Mouse (Mus musculus) megakaryocyte, embryonic 14.5 days (primary cell): ENCODE measurements around the gene Ints14. TPM values are rescaled to one million over a fixed set of nuclear protein-coding genes. Genes with fewer than 3 reads are reported as not detected.
"Not testable (repeated sequence)": the region's sequence is repeated elsewhere in the genome, so short reads cannot be mapped to it uniquely, and the experiment has no call there.

Source experiments
- H3K27me3 ChIP-seq: replicated peaks from 2 replicates; pipeline ENCODE3; 2012; ENCODE audit warnings: inconsistent platforms
- H3K36me3 ChIP-seq: replicated peaks from 2 replicates; pipeline ENCODE3; 2012; ENCODE audit warnings: low read length, inconsistent platforms, mixed read lengths
- H3K4me1 ChIP-seq: 2 replicates; pipeline ENCODE4 v1.6.1; 2012; ENCODE audit warnings: inconsistent platforms
- H3K4me3 ChIP-seq: replicated peaks from 2 replicates; pipeline ENCODE3; 2012; ENCODE audit warnings: moderate library complexity, mild to moderate bottlenecking, inconsistent platforms
- H3K9me3 ChIP-seq: 2 replicates; pipeline ENCODE4 v1.6.1; 2012; ENCODE audit warnings: inconsistent platforms
- FLI1 ChIP-seq: IDR thresholded peaks from 2 replicates; pipeline ENCODE4 v1.6.1; 2012; ENCODE audit warnings: low read length, inconsistent platforms, mixed read lengths
- GATA1 ChIP-seq: IDR thresholded peaks from 3 replicates; pipeline ENCODE4 v1.6.1; 2012; ENCODE audit warnings: mixed read lengths, low read length, inconsistent platforms, borderline replicate concordance
- polyA plus RNA-seq: library from polyadenylated mRNA; stranded (reverse); fragments of >175 nt; gene quantifications from 2 replicates; pipeline ENCODE4 v1.2.3, GENCODE M21; 2012; ENCODE audit warnings: low replicate concordance; ENCODE audit not compliant: insufficient read depth

The Ints14 gene
- polyA plus RNA-seq, 1 experiment = 41.7 TPM

DNA sequence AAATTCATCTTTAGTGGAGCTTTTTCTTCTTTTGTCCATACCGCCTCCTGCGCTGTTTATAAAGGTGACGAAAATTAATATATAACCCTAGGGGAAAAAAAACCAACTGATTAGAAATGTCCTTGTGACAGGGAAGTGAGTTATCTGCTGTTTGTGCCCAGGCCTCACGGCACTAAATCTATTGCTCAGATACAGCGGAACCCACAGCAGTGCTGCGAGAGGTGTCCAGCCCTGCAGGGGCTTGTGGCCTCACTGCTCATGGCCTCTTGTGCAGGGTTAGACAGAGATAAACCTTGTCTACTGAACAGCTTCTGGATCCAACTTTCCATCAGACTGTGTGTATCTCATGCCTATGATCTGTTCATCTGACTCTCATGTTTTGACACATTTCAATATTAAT lies 27.7 kb downstream of the Ints14 start:
- TF ChIP-seq GATA1 (no peak), FLI1 (no peak)
- peaks cover 96% of the 10 kb centered on the region for H3K36me3 ChIP-seq
- no peaks in the 10 kb centered on the region for H3K27me3 ChIP-seq
- no peak overlapping the region for H3K4me3 ChIP-seq
- H3K9me3 ChIP-seq = no peaks in the 10 kb centered on the region
- H3K4me1 ChIP-seq = peaks cover 44% of the 10 kb centered on the region

DNA sequence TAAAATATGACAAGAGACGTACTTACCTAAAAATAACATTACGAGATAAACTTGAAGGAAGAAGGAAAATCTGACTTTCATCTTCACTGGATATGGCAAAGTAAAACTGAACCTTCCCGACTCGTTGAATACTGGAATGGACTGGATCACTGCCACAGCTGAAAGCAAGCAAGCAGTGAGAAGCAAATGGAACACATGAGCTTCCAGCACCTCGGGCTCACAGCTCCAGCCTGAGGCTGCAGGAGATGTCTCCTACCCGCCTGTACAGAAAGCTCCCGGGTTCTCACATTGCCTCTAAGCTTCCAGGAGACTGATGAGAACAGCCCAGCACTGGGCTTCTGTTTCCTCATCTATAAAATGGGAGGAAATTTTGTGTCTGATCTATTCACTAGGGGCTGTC lies 29.6 kb downstream of the Ints14 start:
- Histone ChIP-seq H3K9me3 (no peaks in the 10 kb centered on the region), H3K4me1 (peaks cover 44% of the 10 kb centered on the region), H3K27me3 (no peaks in the 10 kb centered on the region), H3K4me3 (no peak overlapping the region), H3K36me3 (peaks cover 87% of the 10 kb centered on the region)
- no peak for TF ChIP-seq FLI1
- TF ChIP-seq GATA1 = no peak

GRCm38 (mm10) chr9:64995464-64995863 lies 34.8 kb downstream of the Ints14 start:
- H3K4me3 ChIP-seq, H3K27me3 ChIP-seq: not testable (repeated sequence)
- peaks cover 79% of the 10 kb centered on the region for H3K36me3 ChIP-seq

GRCm38 (mm10) chr9:65001481-65001880 lies 40.8 kb downstream of the Ints14 start:
- H3K36me3 ChIP-seq = peaks cover 81% of the 10 kb centered on the region
- H3K4me3 ChIP-seq = no peak overlapping the region
- no peaks in the 10 kb centered on the region for H3K27me3 ChIP-seq
- peaks cover 11% of the 10 kb centered on the region for H3K4me1 ChIP-seq
- TF ChIP-seq GATA1 = no peak
- TF ChIP-seq FLI1 = no peak
- no peaks in the 10 kb centered on the region for H3K9me3 ChIP-seq

More at GRCm38 (mm10) chr9:64995464-64995863, 34.8 kb downstream of the Ints14 start:
- H3K4me1 ChIP-seq = peaks cover 25% of the 10 kb centered on the region
- H3K9me3 ChIP-seq = not testable (repeated sequence)

DNA sequence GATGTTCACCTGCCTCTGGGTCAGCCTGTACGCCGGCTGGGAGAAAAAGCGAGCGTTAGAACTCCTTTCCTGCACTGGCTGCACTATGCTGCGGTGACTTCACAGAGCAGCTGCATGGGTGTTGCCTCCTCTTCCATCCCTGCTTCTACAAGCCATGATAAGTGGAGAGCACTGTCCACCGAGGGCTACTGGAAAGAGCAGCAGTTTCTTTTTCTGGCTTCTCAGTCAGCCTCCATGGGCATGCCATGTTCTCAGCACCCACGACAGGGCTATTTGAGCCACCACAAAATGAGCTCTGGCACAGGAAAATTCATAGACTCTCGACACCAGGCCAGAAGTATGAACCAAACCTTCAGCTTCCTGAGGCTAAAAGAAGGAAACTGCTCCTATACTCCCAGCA lies 45.0 kb downstream of the Ints14 start:
- peaks cover 19% of the 10 kb centered on the region for H3K4me1 ChIP-seq
- H3K27me3 ChIP-seq = no peaks in the 10 kb centered on the region
- TF ChIP-seq FLI1 = no peak
- no peak for TF ChIP-seq GATA1
- no peak overlapping the region for H3K4me3 ChIP-seq
- H3K9me3 ChIP-seq = 0 out of 2 replicates have a peak, but pooled peaks cover 4% of the 10 kb centered on the region
- peaks cover 67% of the 10 kb centered on the region for H3K36me3 ChIP-seq

DNA sequence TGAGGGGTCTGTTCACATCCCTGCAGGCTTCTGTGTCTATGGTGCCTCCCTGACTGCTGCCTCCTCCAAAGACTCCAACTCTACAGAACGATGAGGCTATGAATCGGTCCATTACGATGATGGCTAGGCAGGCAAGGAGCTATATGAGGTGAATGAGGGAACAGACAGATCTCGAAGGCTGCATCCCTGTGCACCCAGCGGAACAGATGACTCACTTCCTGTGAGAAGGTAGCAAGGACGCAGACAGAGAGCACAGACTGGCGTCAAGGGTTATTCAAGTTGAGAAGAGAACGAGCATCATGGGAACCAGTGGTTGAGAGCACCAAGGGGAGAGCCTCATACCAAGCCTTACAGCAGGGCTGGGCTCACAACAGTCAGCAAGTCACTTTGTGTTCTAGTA lies 49.9 kb downstream of the Ints14 start:
- TF ChIP-seq GATA1 = no peak
- no peak for TF ChIP-seq FLI1
- Histone ChIP-seq H3K27me3 (no peaks in the 10 kb centered on the region), H3K36me3 (peaks cover 31% of the 10 kb centered on the region), H3K4me1 (peaks cover 39% of the 10 kb centered on the region), H3K9me3 (0 out of 2 replicates have a peak, but pooled peaks cover 4% of the 10 kb centered on the region), H3K4me3 (no peak overlapping the region)

DNA sequence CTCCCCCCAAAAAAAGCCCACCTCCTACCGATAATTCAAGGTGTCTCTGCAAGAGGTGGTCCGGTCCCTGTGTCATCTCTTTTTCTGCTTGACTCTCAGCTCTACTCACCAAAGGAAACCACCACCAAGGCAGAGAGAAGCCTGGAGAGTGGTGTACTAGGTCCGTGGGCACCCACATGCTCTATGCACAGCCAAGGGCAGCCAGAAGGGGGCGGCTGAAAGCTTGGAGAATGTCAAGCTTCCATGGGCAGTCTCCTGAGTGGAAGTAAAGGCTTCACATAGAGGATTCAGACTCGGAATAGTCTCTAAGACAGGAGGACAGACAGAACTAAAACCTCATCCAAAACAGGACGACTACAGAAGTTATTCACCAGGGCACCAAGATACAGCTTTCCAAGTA lies 50.6 kb downstream of the Ints14 start:
- H3K4me1 ChIP-seq = peaks cover 46% of the 10 kb centered on the region
- peaks cover 24% of the 10 kb centered on the region for H3K36me3 ChIP-seq
- H3K27me3 ChIP-seq = no peaks in the 10 kb centered on the region
- H3K4me3 ChIP-seq = no peak overlapping the region
- 0 out of 2 replicates have a peak, but pooled peaks cover 4% of the 10 kb centered on the region for H3K9me3 ChIP-seq
- no peak for TF ChIP-seq FLI1
- no peak for TF ChIP-seq GATA1

- peaks cover 82% of the 10 kb centered on the region for H3K4me1 ChIP-seq
- TF ChIP-seq GATA1 (no peak), FLI1 (no peak)
Observed at GRCm38 (mm10) chr9:65015461-65016222, 54.9 kb downstream of the Ints14 start.

DNA sequence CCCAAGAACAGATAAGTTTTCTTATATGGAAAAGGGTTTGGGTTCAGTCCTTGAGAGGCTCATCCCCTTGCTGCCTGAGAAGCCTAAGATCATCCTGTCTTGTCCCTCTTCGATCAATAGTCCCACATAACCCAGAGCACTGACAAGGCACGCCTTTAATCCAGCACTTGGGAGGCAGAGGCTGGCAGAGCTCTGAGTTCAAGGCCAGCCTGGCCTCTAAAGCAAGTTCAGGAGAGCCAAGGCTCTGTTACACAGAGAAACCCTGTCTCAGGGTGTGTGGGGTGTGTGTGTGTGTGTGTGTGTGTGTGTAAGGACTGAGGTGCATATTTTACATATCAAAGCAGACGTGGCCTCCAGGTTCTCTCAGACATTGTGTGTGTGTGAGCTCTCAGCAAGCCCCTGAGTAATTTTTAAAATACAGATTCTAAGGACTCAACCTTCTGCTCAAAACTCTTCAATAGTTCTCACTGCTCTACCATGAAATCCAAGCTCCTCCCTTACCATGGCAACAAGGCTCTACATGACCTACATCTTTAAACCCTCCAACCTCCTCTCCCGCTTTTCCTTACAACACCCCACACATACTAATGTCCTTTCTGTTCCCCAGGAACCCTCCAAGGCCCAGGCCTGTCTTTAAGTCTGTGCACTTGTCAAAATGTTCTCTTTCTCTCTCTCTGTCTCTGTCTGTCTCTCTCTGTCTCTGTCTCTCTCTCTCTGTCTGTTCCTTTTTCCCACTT lies 55.7 kb downstream of the Ints14 start:
- Histone ChIP-seq H3K9me3 (no peaks in the 10 kb centered on the region), H3K36me3 (no peaks in the 10 kb centered on the region), H3K27me3 (no peaks in the 10 kb centered on the region), H3K4me1 (peaks cover 80% of the 10 kb centered on the region), H3K4me3 (no peak overlapping the region)
- TF ChIP-seq FLI1 = no peak
- no peak for TF ChIP-seq GATA1

More at GRCm38 (mm10) chr9:65015461-65016222, 54.9 kb downstream of the Ints14 start:
- no peaks in the 10 kb centered on the region for H3K36me3 ChIP-seq
- H3K9me3 ChIP-seq = no peaks in the 10 kb centered on the region
- no peak overlapping the region for H3K4me3 ChIP-seq
- H3K27me3 ChIP-seq = no peaks in the 10 kb centered on the region
